Mouse (Mus musculus): ENCODE data around the gene Otop3.

DNA sequence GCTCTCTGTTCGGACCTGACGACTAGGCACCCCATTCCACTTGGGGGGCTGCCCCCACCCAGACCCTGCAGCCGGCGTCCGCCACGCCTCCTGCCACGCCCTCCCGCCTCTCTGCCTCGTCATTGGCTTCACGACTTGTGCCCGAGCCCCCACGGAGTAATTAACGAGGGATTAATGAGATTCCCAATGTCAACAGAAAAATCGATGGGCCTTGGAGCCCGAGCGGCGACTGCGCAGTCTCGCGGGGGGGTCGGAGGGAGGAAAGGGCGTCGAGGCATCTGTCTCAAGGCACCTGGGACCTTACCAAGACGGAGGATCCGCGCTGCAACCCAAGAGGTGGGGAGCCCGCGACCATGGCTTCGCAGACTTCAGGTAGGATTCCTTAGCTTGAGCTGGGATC, at the start of gene Otop3:
- TF ChIP-seq EP300 (IDR thresholded peaks at IDR 0.05; ENCODE audit: low read depth) (no peak), CTCF (IDR thresholded peaks at IDR 0.05; ENCODE audit: low read depth) (no peak)
